Comparison of ENCODE assay signal across 19 mouse cellular contexts in the genomic region with DNA sequence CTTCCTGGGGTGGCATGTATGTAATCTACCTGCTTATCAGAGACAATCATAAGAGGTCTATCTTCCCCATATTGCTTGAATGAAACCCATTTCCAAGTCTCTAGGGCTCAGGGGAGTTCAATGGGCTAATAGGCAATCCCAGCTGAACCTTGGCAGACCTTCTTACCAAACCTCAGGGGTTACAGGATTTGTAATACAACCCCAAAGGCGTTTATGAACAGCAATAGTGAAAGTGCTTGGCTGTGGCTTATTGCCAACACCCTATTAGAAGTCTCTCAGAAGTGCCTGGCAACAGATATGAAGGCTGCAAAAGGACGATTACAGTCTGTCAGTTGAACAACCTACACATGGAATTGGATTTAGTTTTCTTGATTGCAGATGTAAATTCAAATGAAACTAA.
DNase-seq lines count a peak whose midpoint lies in the region; ATAC-seq and TF ChIP-seq lines count a peak whose summit lies in the region.
"Had no signal": no experiment of that assay in that cellular context is flagged by ENCODE, and none has a peak within 500 bp of the region (broad histone marks: within the 10 kb centered on the region; RNA-seq: fewer than 3 reads in every experiment).

No protein-coding gene starts in this region.

- peak; percentile 29 for DNase-seq in adrenal gland, postnatal 10 days
- no peak for DNase-seq in adrenal gland, postnatal 4 days (ENCODE audit: low spot score in 2 of 2)
- peak; percentile 62 for DNase-seq in forebrain, embryonic 14.5 days (ENCODE audit: low spot score)
- DNase-seq in forebrain, postnatal 0 days = no peak
- DNase-seq in limb, embryonic 14.5 days (ENCODE audit: low spot score) = peak; percentile 49
- DNase-seq in limb, embryonic 10.5 days (ENCODE audit: low spot score) = no peak
- no peak for DNase-seq in lung, postnatal 10 days
- DNase-seq: B cell, adult 2 months; cerebellum, adult 18-20 months; cerebellum, adult 9-11 months; gastrocnemius, postnatal 14 days; heart, adult 2 months; heart, postnatal 36 days; kidney, adult 11 months had no signal

- no peak overlapping the region for H3K9ac ChIP-seq in forebrain, embryonic 14.5 days (ENCODE audit: low read length)
- no peak overlapping the region for H3K9ac ChIP-seq in forebrain, postnatal 0 days
- H3K9ac ChIP-seq in limb, embryonic 14.5 days (ENCODE audit: low read depth, low read length, severe bottlenecking) = no peak overlapping the region
- H3K9ac ChIP-seq: heart, embryonic 12.5 days had no signal

- H3K27ac ChIP-seq in forebrain, embryonic 14.5 days (ENCODE audit: low read depth, low read length) = no peak overlapping the region
- no peak overlapping the region for H3K27ac ChIP-seq in forebrain, postnatal 0 days (ENCODE audit: low read depth, low read length)
- no peak overlapping the region for H3K27ac ChIP-seq in limb, embryonic 14.5 days (replicated peaks; ENCODE audit: low read depth, low read length)
- no peak overlapping the region for H3K27ac ChIP-seq in limb, embryonic 10.5 days
- H3K27ac ChIP-seq: heart, adult 2 months had no signal

- no peaks in the 10 kb centered on the region for H3K9me3 ChIP-seq in forebrain, embryonic 14.5 days (replicated peaks; ENCODE audit: control insufficient read depth, low read length)
- no peaks in the 10 kb centered on the region for H3K9me3 ChIP-seq in forebrain, postnatal 0 days (ENCODE audit: low read length)
- no peaks in the 10 kb centered on the region for H3K9me3 ChIP-seq in limb, embryonic 14.5 days (ENCODE audit: control insufficient read depth, low read length)
- H3K9me3 ChIP-seq in limb, embryonic 10.5 days (replicated peaks) = no peaks in the 10 kb centered on the region
- H3K9me3 ChIP-seq: G1E; heart, embryonic 12.5 days had no signal

- no peak overlapping the region for H3K4me2 ChIP-seq in forebrain, embryonic 14.5 days (ENCODE audit: low read length)
- no peak overlapping the region for H3K4me2 ChIP-seq in forebrain, postnatal 0 days (ENCODE audit: low read depth)
- no peak overlapping the region for H3K4me2 ChIP-seq in limb, embryonic 14.5 days (replicated peaks; ENCODE audit: low read depth, low read length, severe bottlenecking)
- H3K4me2 ChIP-seq: heart, embryonic 12.5 days had no signal

- no peak; the same call in 1 of the 2 replicates for ATAC-seq in forebrain, embryonic 14.5 days
- ATAC-seq in forebrain, postnatal 0 days = no peak
- no peak for ATAC-seq in limb, embryonic 14.5 days (ENCODE audit: low FRiP score, low read depth)
- ATAC-seq: CD4-positive, CD25-positive, alpha-beta regulatory T cell, adult 4 months; forebrain, embryonic 16.5 days; hindbrain, embryonic 16.5 days had no signal

- no peak overlapping the region for H3K4me3 ChIP-seq in forebrain, embryonic 14.5 days (ENCODE audit: low read depth, low read length)
- H3K4me3 ChIP-seq in forebrain, postnatal 0 days (ENCODE audit: low read depth, low read length) = no peak overlapping the region
- H3K4me3 ChIP-seq in limb, embryonic 14.5 days (replicated peaks; ENCODE audit: low read length) = no peak overlapping the region
- H3K4me3 ChIP-seq in limb, embryonic 10.5 days = no peak overlapping the region
- H3K4me3 ChIP-seq: heart, adult 2 months; heart, embryonic 12.5 days had no signal

- TF ChIP-seq CTCF in forebrain, postnatal 0 days (IDR thresholded peaks at IDR 0.05; ENCODE audit: low read depth) = no peak

- H3K27me3 ChIP-seq in forebrain, embryonic 14.5 days (replicated peaks; ENCODE audit: control insufficient read depth, insufficient read depth, low read length) = no peaks in the 10 kb centered on the region
- no peaks in the 10 kb centered on the region for H3K27me3 ChIP-seq in forebrain, postnatal 0 days (ENCODE audit: insufficient read depth, low read length)
- H3K27me3 ChIP-seq in limb, embryonic 14.5 days (ENCODE audit: control insufficient read depth, insufficient read depth, low read length) = no peaks in the 10 kb centered on the region
- no peaks in the 10 kb centered on the region for H3K27me3 ChIP-seq in limb, embryonic 10.5 days (ENCODE audit: low read depth, poor library complexity, severe bottlenecking)
- H3K27me3 ChIP-seq: heart, embryonic 12.5 days had no signal

- no peaks in the 10 kb centered on the region for H3K4me1 ChIP-seq in forebrain, embryonic 14.5 days (ENCODE audit: control insufficient read depth, insufficient read depth, low read length)
- no peaks in the 10 kb centered on the region for H3K4me1 ChIP-seq in forebrain, postnatal 0 days (ENCODE audit: insufficient read depth)
- no peaks in the 10 kb centered on the region for H3K4me1 ChIP-seq in limb, embryonic 14.5 days (ENCODE audit: control insufficient read depth, insufficient read depth, low read length)
- no peaks in the 10 kb centered on the region for H3K4me1 ChIP-seq in limb, embryonic 10.5 days
- H3K4me1 ChIP-seq: heart, embryonic 12.5 days had no signal

- 42% methylated on average over 2 of the region's 2 CpGs for WGBS in forebrain, embryonic 14.5 days
- WGBS in forebrain, postnatal 0 days = 27% methylated on average over 2 of the region's 2 CpGs
- 30% methylated on average over 2 of the region's 2 CpGs for WGBS in limb, embryonic 14.5 days
- 78% methylated on average over 2 of the region's 2 CpGs for WGBS in limb, embryonic 10.5 days

- H3K36me3 ChIP-seq in forebrain, embryonic 14.5 days (ENCODE audit: control insufficient read depth, insufficient read depth, low read length) = no peaks in the 10 kb centered on the region
- H3K36me3 ChIP-seq in forebrain, postnatal 0 days (ENCODE audit: insufficient read depth) = no peaks in the 10 kb centered on the region
- H3K36me3 ChIP-seq in limb, embryonic 14.5 days (ENCODE audit: control insufficient read depth, insufficient read depth, low read length) = no peaks in the 10 kb centered on the region
- H3K36me3 ChIP-seq in limb, embryonic 10.5 days = no peaks in the 10 kb centered on the region
- H3K36me3 ChIP-seq: G1E; heart, embryonic 12.5 days had no signal

- TF ChIP-seq POLR2A in limb, embryonic 14.5 days (IDR thresholded peaks at IDR 0.05; ENCODE audit: borderline replicate concordance, extremely low read depth, insufficient read depth, insufficient read length) = no peak

Comparison
In these comparisons a context has a peak if more than half of its experiments do, and no peak if none do; other contexts are left out.
1. DNase-seq: peak in adrenal gland, postnatal 10 days (single experiment), forebrain, embryonic 14.5 days (single experiment) and limb, embryonic 14.5 days (single experiment); none in adrenal gland, postnatal 4 days (0 of 2), forebrain, postnatal 0 days (single experiment), limb, embryonic 10.5 days (single experiment) and lung, postnatal 10 days (single experiment).